Mouse (Mus musculus) thymus, postnatal 10 days (tissue): ENCODE measurements around the gene Tuba4a.

Source experiments
- DNase-seq, 2 experiments: peaks; one replicate each; pipeline ENCODE4 v3.0.0; 2021; ENCODE audit warnings: low spot score in 2 of 2

Gene Tuba4a

DNA sequence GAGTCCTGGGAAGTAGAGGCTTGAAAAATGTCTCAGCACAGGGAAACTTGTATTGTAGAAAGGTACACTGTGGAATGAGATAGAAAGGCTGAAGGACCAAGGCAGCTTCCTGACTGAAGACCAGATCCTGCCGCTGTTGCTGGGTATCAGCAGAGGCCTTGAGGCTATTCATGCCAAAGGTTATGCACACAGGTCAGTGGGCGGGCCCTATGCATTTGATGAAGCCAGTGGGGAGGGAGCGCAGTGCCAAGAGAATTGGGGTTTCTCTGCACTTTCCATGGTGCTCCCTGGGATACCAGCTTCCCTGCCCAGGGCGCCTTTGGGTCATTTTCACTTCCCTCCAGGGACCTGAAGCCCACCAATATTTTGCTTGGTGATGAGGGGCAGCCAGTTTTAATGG, 7.1 kb downstream of the Tuba4a start:
- no peak for DNase-seq

DNA sequence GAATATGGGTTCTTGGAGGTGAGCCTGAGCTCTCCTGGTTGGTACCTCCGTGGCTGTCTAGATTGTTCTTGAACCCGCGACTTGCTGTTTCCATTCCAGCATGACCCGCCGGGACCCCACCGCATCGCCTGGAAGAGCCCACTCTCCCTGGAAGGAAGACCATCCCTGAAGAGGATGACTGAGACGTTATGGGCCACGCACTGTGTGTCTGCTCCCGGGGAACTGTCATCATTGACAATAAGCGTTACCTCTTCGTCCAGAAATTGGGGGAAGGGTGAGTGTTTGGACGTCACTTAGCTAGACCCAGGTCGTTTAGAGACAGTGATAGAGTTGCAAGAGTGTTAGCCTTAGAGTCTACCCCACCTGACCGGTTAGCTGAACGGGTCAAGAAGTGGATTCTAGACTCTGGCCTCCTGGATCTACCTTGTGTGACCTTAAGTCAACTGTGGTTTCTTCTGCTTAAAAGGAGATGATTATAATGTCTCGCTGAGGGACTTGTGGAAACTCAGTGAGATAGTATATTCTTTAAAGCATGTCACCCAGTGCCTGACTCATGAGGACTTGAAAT, 8.4 kb downstream of the Tuba4a start:
- no peak for DNase-seq

DNA sequence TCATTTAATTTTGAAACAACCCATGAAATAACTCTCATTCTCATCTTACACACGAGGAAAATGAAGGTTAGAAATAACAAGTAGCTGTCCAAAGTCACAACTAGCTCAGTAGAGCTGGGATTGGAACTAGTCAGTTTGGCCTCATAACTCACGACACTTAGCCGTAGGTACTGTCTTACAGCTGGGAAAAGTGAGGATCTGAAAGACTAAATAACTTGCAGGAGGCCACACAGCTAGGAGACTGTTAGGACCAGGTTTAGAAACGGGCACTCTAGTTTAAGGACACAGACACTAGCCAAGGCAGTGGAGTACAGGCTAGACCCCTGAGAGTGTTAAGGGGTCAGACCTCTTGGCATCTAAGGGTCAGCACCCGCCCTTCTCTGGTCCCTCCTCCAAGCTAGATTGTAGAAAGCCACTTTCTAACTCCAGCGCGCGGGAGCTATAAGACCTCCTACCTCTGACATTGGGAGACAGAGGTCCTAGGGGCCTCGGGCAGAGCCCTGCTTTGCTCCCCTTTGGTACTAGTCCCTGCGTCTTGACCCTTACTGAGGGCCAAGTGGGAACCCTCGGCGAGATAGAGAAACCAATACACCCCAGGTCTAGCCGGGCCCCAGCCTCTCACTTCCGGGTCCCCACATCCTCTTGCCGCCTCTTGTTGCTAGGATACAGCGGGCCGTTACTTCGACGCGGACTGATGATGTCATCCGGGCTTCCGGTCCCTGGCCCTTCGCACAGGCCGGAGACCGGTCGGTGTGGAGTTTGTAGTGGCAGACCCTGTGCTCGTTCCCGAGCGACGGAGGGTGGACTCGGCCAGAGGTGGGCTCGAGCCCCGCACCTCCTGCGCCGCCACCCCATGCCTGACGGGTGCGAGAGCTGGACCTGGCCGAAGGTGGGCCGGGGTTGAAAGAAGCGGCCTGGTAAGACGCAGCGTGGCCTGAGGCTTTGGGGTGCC, 9.3 kb downstream of the Tuba4a start, which contains the start of the genes Glb1l and Stk16:
Gene Glb1l, minus strand, starts transcription at position 678 of the 952 bp plus-strand sequence.
Gene Stk16, plus strand, starts transcription at position 703 of the 952 bp plus-strand sequence.
- DNase-seq: peak; percentile 91 to 96

DNA sequence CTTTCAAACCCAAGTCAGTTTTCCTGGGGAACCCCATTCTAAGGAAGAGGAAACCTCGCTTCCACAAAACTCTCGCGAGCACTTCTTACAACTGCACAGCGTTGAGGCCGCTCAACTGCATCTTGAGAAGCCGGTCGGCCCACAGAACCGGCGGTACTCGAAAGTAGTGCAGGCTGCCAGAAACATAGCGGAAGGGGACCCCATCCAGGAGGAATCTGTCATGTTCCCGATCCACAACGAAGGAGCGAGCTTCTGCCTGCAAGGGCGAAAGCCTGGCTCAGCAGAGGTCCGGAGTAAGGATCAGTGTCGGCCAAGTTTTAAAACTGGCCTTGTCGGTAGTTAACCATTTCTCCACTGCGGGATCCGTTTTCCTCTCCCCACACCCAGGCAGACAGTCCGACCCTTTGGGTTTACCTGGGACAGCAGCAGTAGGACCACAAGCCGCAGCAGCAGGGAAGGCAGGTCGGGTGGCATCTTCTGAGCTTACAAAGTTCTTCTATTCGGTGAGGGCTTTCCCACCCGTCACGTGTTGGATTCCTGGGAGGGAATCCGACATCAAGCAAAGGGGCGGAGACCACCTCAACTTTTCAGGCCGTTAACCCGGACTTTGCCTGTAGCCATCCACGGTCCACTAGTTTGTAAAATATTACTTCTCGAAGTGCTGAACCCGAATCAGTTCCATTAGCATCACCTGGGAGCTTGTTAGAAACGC, 10.5 kb downstream of the Tuba4a start:
- DNase-seq: peak in 1 of 2 experiments; percentile 27

DNA sequence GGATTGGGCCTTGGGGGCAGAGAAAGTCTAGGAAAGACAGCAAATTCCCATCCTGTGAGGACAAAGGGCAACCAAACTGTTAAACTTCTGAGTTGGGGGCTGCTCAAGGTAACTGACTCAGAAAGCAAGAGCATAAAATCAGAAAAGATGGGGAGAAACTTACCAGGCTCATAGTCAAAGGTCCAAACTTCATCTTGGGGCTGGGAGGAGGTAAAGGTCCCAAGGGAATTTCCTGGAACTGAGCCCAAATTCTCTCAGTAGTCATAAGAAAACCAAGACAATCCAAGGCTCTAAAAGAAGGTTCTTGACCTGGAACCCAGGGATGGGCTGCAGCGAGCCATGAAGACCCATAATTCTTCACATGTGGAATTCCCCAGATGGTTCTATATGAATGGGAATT, 18.4 kb downstream of the Tuba4a start:
- no peak for DNase-seq

DNA sequence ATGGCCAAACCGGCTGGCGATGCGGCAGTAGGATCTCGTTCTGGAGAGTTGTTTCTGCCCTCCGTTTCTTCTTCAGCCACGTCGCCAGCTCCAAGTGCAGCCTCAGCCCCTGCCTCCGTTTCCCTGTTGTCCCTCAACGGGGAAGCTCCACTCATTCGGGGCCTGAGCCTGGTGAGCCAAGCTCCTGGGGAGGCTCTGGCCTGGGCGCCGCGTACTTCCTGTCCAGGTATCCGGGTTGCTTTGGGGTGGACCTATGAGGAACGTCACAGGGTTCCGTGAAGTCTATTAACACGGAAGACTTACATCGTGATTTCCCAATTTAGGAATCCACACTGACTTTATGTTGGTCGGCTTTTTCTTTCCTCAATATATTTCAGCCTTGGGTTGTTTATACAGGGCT, 27.2 kb downstream of the Tuba4a start:
- DNase-seq: no peak

DNA sequence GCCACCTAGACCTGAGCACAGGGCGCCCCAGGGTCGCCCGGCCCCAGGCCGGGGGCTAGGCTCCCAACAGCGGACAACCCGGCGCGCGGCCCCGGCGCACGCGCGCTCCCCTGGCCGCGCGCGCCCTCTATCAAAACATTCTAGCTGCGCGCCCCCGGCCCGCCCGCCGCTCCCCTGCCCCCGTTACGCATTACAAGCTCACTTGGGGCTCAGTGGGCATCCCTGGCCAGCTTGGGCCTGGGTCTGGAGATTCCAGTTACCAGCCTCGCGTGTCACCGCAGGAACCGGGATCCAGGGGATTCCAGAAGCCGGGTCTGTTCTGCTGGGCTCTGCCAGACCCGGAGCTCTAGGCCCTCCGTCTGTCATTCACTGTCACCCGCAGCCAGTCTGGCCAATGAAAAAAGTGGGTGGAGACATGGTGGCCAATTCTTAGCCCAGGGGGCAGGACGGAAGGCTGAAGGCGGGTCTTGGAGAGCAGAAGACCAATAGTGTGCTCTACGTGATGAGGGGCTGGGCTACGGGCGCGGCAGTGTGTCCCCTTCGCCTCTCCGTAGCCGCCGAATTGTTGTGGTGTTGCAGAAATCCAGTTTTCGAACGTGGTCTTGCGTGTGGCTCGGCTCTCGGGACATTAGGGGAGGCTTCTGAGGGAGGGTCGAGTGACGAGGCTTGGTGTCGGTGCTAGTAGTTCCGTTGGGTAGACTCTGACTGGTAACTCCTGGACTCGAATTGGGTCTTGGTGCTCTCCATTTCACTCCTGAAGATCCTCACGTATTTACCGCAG, 27.9 kb downstream of the Tuba4a start, which contains the start of the genes Ankzf1 and Atg9a:
Gene Ankzf1, plus strand, starts transcription at position 530 of the 781 bp plus-strand sequence.
Gene Atg9a, minus strand, starts transcription at position 575 of the 781 bp plus-strand sequence.
- peak; percentile 88 to 95 for DNase-seq

DNA sequence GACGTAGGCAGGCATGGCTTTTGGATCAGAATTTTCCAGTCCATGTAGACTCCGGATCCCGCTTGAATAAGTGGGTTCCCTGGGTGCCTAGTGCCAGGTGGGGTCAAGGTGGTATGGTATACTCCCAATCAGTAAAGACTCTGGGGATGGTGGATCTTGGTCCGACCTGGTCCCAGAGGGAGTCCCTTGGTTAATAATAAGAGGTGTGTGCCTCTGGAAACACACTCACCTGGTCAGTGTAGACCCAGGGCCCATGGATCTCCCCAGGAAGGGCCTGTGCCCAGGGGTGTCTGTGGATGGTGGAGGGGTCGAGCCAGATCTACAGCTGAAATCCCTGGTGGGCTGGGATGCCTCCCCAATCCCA, 28.4 kb downstream of the Tuba4a start:
- DNase-seq: no peak

DNA sequence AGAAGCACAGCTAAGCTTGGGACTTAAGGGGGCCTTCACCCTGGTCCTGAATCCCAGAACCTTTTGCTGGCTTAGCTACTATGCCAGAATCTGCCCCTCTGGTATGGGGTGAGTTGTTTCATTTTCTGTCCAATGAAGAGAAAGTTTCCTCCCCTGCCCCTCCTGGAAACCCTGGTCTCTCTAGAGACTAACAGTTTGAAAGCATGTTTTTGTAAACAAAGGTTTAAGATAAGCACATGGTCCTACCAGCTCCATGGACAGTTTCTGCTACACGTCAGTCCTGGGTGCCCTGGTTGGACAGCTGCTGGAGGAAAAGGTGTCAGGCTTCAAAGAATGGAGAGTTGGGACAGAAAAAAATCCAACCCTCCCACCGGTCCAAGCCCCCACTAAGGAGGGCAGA, 29.1 kb downstream of the Tuba4a start:
- DNase-seq: no peak

DNA sequence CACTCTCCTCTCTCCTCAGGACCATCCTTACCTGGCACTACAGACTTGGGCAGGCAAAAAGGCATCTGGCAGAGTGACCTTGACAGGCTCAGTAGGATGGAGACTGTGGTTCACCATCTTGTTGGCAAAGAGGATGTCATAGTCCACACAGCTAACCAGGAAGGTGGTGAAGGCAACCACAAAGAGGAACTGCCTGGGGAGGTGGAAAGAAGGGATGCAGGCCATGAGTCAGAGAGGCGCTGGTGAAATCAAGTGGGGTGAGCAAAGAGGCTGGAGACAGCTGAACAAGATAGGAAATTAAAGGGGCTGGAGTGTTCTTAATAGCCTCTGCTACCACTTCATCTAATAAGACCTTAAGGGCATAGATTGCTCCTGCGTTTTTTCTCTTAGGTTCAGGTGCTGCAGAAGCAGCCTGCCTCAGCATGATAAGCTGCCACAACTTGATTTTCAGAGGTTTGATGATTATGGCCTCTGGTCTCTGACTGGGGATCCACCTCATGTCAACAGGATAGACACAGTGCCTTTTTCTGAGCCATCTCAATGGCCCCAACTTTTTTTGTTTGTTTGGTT, 31.7 kb downstream of the Tuba4a start:
- DNase-seq: no peak

DNA sequence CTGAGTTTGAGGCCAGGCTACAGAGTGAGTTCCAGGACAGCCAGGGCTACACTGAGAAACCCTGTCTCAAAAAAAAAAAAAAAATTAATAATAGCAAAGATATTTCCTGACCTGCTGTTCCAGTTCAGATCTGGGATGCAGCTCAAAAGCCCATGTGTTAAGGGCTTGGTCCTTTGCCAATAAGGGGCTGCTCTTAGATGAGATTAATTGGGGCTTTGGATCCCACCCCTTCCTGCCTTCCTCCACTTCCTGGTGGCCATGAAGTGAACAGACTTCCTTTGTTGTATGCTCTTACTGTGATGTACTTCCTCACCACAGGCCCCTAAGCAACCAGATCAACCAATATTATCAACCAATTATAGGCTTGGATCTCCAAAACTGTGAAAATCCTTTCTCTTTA, 32.5 kb downstream of the Tuba4a start:
- no peak for DNase-seq

DNA sequence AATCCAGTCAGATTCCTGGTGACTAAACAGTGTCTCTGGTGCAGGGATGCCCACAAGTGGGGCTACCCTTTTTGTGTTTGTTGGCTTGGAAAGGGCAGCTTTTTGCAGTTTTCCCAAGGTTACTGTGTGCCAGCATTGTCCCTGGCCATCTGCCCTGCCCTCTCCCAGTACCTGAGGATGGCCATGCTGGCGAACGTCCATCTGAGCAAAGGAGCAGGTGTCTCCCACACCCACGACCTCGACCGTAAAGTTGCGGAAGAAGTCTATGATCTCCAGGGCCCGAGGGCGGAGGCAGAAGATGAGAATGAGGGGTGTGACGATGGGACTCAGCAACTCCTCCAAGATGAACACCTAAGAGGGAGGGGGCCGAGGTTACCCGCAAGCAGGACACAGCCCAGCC, 34.2 kb downstream of the Tuba4a start:
- DNase-seq: no peak

DNA sequence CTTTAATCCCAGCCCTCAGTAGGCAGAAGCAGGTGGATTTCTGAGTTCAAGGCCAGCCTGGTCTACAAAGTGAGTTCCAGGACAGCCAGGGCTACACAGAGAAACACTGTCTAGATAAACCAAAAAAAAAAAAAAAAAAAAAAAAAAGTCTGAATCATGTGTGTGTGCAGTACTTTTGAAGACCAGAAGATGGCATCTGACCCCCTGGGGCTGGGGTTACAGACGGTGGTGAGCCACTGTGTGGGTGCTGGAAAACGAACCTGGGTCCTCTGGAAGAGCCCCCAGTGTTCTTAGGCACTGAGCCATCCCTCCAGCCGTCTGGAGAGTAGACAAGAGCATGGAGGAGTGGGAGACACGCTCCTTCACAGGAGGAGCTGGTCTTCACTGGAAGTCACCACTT, 37.5 kb downstream of the Tuba4a start:
- no peak for DNase-seq

DNA sequence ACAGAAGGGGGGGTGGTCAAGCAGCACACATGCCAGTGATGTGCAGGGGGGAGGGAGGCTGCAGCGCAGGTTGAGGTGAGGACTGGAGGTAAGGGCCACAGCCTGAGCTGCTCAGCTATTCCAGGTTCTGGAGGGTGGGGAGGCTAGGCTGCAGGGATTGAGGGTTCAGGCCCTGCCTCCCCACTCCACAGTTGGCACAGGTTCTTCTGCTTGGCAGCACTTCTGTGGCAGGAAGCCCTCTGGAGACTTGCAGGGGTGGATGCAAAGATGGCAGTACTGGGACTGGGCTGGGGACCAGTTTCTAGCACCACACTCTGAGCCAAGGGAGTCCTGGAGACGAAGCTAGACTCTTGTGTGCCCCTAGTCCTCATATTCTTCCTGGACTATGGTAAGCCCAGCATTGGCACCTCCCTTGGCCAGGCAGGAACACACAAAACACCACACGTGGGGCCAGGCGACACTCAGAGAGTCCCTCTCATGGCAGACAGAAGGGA, 38.2 kb downstream of the Tuba4a start:
- DNase-seq: no peak

DNA sequence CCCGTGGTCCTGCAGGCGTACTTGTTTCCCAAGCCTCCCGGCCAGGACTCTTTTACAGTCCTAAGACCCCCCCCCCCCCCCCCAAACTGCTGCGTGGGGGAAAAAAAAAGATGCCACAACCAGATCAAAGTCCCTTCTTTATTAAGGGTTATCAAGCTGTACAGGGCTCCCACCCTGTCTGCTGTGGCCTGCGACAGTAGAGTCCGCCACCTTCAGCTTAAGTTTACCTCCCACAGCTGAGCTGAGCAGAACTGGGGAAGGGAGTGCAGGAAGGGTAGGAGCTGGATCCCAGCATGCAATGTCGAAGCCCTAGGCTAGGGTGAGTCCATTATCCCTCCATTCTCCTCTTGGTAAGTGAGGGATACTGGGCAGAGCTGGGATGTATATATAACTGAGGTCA, 38.9 kb downstream of the Tuba4a start:
- DNase-seq: no peak

DNA sequence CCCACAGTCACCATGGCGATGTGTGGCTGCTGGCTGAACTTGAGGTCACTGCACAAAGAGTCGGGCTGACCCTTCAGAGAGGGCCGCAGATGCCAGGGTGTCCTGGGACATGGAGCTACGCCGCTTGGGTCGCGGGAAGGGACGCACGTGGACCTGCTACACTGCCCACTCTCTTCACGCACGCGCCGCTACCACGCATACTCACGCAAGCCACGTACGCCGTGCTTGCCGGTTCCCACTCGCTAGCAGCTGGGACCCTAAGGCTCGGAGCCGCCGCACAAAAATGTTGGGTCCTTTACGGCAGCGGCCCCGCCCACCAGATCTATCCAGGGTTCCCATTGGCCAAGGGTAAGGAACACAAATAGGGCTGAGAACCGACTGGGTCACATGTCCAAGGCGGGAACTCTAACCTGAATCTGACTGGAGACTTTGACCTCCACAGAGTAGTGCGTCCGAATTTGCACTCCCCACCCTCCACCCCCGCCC, 39.5 kb downstream of the Tuba4a start, which contains the start of gene Abcb6:
Gene Abcb6, minus strand, starts transcription at position 288 of the 486 bp plus-strand sequence.
- peak; percentile 80 for DNase-seq

DNA sequence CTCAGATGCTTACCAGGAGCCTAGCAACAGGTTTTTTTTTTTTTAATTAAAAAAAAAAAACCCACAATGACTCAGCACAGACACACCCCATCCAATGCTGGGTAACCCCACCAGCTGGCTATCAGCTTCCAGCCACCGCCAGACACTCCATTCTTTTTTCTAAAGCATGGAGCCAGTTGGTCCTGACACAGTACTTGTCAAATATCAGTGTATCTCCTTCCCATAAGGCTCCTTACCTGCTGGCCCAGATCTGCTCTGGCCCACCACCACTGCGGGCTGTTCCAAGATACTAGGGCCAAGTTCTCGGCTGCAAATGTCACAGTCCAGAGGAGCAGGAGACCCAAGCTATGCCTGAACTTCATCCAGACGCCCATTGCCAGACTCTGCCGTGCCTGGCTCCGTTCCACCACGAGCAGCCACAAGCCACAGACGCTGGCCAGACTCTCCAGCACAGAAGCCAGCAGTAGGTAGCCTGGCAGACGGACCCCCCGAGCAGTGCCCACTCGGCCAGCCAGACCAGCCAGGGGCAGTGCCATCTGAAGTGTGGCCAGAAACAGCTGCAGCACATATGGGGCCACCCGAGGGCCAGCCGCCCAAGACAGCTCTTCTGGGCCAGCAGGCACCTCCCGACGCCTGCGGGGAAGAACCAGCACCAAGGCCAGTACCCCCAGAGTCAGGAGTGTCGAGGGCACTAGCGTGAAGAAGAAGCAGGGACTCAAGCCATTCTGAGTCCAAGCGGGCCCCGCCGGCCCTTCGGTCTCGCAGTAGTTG, 40.1 kb downstream of the Tuba4a start:
- DNase-seq: no peak

DNA sequence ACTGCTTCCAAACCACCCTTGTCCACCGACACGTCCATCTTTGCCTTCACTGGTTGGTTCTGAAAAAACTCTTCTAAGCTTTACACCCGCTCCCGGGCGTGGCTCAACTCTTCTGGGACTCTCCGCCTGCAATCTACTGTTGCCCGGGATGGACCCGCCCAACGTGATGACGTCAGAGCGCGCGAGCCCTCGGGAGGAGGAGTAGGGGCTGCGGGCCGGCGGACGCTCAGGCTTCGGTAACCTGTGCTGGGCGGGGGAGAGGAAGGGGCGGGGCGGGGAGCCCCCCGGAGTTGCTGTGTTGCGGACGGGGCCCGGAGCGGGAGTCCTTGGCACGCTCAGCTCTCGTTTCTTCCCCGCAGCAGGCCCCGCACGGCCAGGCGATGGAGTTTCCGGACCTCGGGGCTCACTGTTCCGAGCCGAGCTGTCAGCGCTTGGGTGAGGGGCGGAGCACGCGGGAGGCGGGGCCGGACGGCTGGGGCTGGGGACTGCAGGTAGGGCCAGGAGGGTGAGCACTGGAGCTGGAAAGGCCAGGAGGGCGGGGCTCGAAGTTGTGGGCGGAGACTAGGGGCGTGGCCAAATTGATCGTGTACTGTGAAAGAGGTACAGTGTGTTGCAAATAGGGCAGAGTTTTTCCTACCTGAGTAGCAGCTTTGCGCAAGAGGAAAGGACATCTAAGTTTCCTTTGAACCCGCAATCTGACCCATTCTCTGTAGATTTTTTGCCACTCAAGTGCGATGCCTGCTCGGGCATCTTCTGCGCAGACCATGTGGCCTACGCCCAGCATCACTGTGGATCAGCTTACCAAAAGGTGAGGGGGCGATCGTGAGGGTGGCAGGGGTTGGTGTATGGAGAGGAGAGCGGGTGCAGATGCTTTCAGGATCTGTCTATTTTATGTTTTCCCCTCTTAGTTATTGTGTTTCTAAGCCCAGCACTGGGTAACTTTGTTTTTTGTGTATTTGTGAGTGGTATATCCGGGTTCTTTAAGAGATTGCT, 50.9 kb downstream of the Tuba4a start, which contains the start of gene Zfand2b:
Gene Zfand2b, plus strand, starts transcription at position 175 of the 993 bp plus-strand sequence.
- DNase-seq: peak; percentile 97

DNA sequence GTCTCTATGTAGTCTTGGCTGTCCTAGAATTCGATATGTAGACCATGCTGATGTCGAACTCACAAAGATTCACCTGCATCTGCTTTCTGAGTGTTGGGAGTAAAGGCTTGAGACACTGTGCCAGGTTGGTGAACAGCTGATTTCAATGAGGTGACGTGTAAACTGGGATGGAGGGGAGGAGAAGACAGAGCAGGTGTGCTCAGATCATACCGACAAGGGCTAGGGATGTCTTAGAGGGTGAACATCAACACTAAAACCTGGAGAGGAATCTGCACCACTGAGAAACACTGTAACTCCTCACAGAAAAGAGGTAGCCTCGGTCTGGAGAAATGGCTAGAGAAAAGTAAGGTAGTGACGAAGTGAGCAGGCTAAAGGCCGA, 51.6 kb downstream of the Tuba4a start:
- DNase-seq: no peak
